Mouse (Mus musculus): Measurements from ENCODE around the gene Cdk20. TPM values are rescaled to one million over a fixed set of nuclear protein-coding genes. Genes with fewer than 3 reads are reported as not detected.

Cdk20 gene
- polyA plus RNA-seq, 1 experiment from 2014 or later, result 9.4 TPM

DNA sequence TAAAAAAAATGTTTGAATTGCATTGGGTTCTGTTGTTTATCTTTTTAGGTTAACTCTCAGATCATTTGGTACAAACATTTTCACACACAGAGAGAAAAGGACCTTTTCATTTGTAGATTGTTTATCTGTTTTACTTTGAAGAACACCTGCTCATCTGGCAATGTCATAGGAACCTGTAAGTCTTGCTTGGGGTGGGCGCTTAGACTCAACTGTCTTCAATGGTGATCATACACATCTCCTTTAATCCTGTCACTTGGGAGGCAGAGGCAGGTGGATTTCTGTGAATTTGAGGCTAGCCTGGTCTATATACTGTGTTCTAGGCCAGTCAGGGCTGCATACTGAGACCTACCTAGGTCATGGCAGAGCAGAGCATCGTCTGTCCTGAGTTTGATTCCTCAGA is 16.5 kb upstream of the Cdk20 start:
- WGBS, result 94% methylated on average over 2 of the region's 2 CpGs
- Histone ChIP-seq H3K36me3 (ENCODE audit: control insufficient read depth, insufficient read depth, low read length) (no peaks in the 10 kb centered on the region), H3K9me3 (ENCODE audit: control insufficient read depth, low read length) (no peaks in the 10 kb centered on the region), H3K9ac (ENCODE audit: low read length) (no peak overlapping the region), H3K4me2 (ENCODE audit: low read depth, low read length, severe bottlenecking) (no peak overlapping the region), H3K27ac (ENCODE audit: low read depth, low read length) (no peak overlapping the region), H3K4me3 (ENCODE audit: low read depth, low read length) (no peak overlapping the region), H3K27me3 (ENCODE audit: control insufficient read depth, insufficient read depth, low read length) (no peaks in the 10 kb centered on the region), H3K4me1 (replicated peaks; ENCODE audit: control insufficient read depth, insufficient read depth, low read length) (no peaks in the 10 kb centered on the region)
- DNase-seq (ENCODE audit: low spot score) (no peak), ATAC-seq (replicated peaks; ENCODE audit: low FRiP score) (no peak)

DNA sequence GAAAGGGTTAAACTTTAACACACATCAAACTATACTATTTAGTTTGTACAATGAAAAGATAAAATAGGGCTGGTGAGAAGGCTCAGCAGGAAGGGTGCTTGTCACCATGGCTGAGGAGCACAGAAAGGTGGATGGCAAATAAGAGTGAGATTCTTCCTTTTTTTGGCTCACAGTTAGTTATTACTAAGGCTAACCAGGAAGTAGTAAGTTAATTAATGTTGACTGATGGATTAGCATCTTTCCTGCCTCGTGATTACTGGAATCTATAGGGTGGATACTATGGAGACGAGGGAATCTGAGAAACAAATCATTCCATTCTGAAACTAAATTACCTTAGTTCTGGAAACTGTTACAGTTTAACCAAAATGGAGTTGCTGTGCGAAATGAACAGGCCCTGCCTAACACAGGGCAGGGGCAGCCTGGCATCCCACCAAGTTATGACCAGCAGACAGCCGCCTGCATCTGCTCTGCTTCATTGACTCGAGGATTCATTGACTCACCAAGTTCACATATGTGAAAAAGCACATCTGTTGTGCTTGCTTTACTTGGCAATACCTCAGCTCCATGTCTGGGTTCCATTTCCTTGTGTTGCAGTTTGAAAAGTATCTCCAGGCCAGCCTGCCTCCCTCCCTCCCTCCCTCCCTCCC is 15.0 kb upstream of the Cdk20 start:
- H3K4me2 ChIP-seq (ENCODE audit: low read depth, low read length, severe bottlenecking), result no peak overlapping the region
- H3K36me3 ChIP-seq (ENCODE audit: control insufficient read depth, insufficient read depth, low read length), result no peaks in the 10 kb centered on the region

GRCm38 (mm10) chr13:64420847-64421246 is 11.3 kb upstream of the Cdk20 start:
- Histone ChIP-seq H3K27ac (ENCODE audit: low read depth, low read length) (no peak overlapping the region), H3K9me3 (ENCODE audit: control insufficient read depth, low read length) (no peaks in the 10 kb centered on the region), H3K4me3 (ENCODE audit: low read depth, low read length) (no peak overlapping the region), H3K9ac (ENCODE audit: low read length) (no peak overlapping the region), H3K36me3 (ENCODE audit: control insufficient read depth, insufficient read depth, low read length) (no peaks in the 10 kb centered on the region), H3K4me2 (ENCODE audit: low read depth, low read length, severe bottlenecking) (no peak overlapping the region), H3K4me1 (replicated peaks; ENCODE audit: control insufficient read depth, insufficient read depth, low read length) (no peaks in the 10 kb centered on the region), H3K27me3 (ENCODE audit: control insufficient read depth, insufficient read depth, low read length) (no peaks in the 10 kb centered on the region)
- DNase-seq (ENCODE audit: low spot score) (no peak), ATAC-seq (replicated peaks; ENCODE audit: low FRiP score) (no peak)
- WGBS, result 89% methylated on average over 1 of the region's 1 CpGs

More for the DNA sequence above, 15.0 kb upstream of the Cdk20 start:
- Histone ChIP-seq H3K9me3 (ENCODE audit: control insufficient read depth, low read length) (no peaks in the 10 kb centered on the region), H3K4me3 (ENCODE audit: low read depth, low read length) (no peak overlapping the region), H3K9ac (ENCODE audit: low read length) (no peak overlapping the region), H3K27me3 (ENCODE audit: control insufficient read depth, insufficient read depth, low read length) (no peaks in the 10 kb centered on the region), H3K4me1 (replicated peaks; ENCODE audit: control insufficient read depth, insufficient read depth, low read length) (no peaks in the 10 kb centered on the region), H3K27ac (ENCODE audit: low read depth, low read length) (no peak overlapping the region)
- no peak for DNase-seq (ENCODE audit: low spot score)
- no peak for ATAC-seq (replicated peaks; ENCODE audit: low FRiP score)
- 77% methylated on average over 5 of the region's 5 CpGs for WGBS

DNA sequence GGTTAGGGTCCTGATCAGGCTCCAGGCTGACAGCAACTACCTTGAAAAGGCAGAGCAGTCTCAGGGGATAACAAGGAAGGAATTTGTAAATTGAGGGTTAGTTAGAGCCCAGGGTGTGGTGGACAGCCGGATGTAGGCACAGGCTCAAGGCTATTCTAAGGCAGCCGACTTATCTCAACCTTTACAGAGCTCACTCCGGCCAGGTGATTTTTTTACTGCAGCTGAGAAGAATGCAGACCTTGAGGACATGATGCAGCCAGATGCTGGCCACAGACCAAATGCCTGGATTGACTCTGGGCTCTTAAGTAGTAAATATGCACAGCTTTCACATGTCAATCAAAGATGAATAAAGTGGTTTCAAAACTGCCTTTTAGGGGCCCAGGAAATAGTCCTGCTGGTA is 10.7 kb upstream of the Cdk20 start:
- no peaks in the 10 kb centered on the region for H3K36me3 ChIP-seq (ENCODE audit: control insufficient read depth, insufficient read depth, low read length)

DNA sequence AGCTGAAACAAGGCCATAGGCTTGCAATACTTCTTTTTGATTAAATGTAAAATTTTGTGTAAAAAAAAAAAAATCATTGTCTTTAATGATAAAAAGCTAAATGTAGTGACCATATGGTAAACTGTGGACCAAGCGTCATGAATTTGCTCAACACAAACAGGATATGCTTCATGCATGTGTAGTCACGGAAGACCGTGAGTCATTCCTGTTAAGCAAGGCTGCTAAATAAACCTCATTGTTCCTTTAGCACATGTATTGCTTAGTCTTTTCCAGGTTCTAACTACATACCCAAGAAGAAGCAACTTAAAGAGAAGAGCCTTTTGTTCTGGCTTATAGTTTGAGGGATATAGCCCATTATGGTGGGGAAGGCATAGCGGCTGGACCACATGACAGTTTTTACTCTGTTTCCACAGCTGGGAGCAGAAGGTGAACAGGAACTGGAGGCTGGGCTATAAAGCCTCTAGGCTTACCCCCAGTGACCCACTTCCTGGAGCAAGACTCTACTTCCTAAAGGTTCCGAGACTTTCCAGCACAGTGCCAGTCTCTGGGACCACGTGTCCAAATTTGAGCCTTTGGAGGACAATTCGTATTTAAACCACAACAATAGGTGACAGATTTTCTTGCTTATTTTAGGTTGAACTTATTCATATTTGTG is 10.0 kb upstream of the Cdk20 start:
- no peak overlapping the region for H3K4me3 ChIP-seq (ENCODE audit: low read depth, low read length)
- no peaks in the 10 kb centered on the region for H3K9me3 ChIP-seq (ENCODE audit: control insufficient read depth, low read length)
- H3K4me2 ChIP-seq (ENCODE audit: low read depth, low read length, severe bottlenecking), result no peak overlapping the region
- ATAC-seq (replicated peaks; ENCODE audit: low FRiP score) (no peak), DNase-seq (ENCODE audit: low spot score) (no peak)
- no peaks in the 10 kb centered on the region for H3K27me3 ChIP-seq (ENCODE audit: control insufficient read depth, insufficient read depth, low read length)
- H3K9ac ChIP-seq (ENCODE audit: low read length), result no peak overlapping the region
- H3K4me1 ChIP-seq (replicated peaks; ENCODE audit: control insufficient read depth, insufficient read depth, low read length), result no peaks in the 10 kb centered on the region
- WGBS, result 90% methylated on average over 7 of the region's 7 CpGs
- H3K36me3 ChIP-seq (ENCODE audit: control insufficient read depth, insufficient read depth, low read length), result no peaks in the 10 kb centered on the region
- H3K27ac ChIP-seq (ENCODE audit: low read depth, low read length), result no peak overlapping the region

More for the DNA sequence above, 10.7 kb upstream of the Cdk20 start:
- Histone ChIP-seq H3K4me3 (ENCODE audit: low read depth, low read length) (no peak overlapping the region), H3K4me2 (ENCODE audit: low read depth, low read length, severe bottlenecking) (no peak overlapping the region), H3K9ac (ENCODE audit: low read length) (no peak overlapping the region), H3K27ac (ENCODE audit: low read depth, low read length) (no peak overlapping the region), H3K27me3 (ENCODE audit: control insufficient read depth, insufficient read depth, low read length) (no peaks in the 10 kb centered on the region), H3K9me3 (ENCODE audit: control insufficient read depth, low read length) (no peaks in the 10 kb centered on the region), H3K4me1 (replicated peaks; ENCODE audit: control insufficient read depth, insufficient read depth, low read length) (no peaks in the 10 kb centered on the region)
- DNase-seq (ENCODE audit: low spot score), result no peak
- 74% methylated on average over 3 of the region's 3 CpGs for WGBS
- no peak for ATAC-seq (replicated peaks; ENCODE audit: low FRiP score)

DNA sequence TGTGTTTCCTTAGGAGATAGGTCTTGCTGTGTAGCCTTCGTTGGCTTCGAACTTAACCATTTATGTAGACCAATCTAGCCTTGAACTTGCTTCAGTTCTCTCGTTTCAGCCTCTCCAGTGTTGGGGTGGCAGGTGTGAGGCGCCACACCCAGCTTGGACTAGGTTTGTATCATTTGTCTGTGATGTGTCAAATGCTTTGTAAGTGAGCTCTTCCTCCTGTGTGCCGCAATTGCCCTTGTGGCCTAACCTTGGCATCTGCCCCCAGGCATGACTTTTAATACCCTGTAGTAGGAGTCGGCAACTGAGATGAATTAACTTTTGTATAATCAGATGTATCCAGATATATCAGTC is 9.5 kb upstream of the Cdk20 start:
- no peak for ATAC-seq (replicated peaks; ENCODE audit: low FRiP score)
- H3K9me3 ChIP-seq (ENCODE audit: control insufficient read depth, low read length), result no peaks in the 10 kb centered on the region

GRCm38 (mm10) chr13:64424347-64424746 is 7.8 kb upstream of the Cdk20 start:
- DNase-seq (ENCODE audit: low spot score) (no peak), ATAC-seq (replicated peaks; ENCODE audit: low FRiP score) (no peak)
- 80% methylated on average over 3 of the region's 3 CpGs for WGBS
- Histone ChIP-seq H3K9ac (ENCODE audit: low read length) (no peak overlapping the region), H3K4me2 (ENCODE audit: low read depth, low read length, severe bottlenecking) (no peak overlapping the region), H3K27me3 (ENCODE audit: control insufficient read depth, insufficient read depth, low read length) (no peaks in the 10 kb centered on the region), H3K27ac (ENCODE audit: low read depth, low read length) (no peak overlapping the region), H3K36me3 (ENCODE audit: control insufficient read depth, insufficient read depth, low read length) (no peaks in the 10 kb centered on the region), H3K4me1 (replicated peaks; ENCODE audit: control insufficient read depth, insufficient read depth, low read length) (no peaks in the 10 kb centered on the region), H3K4me3 (ENCODE audit: low read depth, low read length) (no peak overlapping the region), H3K9me3 (ENCODE audit: control insufficient read depth, low read length) (no peaks in the 10 kb centered on the region)

More for the DNA sequence above, 9.5 kb upstream of the Cdk20 start:
- 89% methylated on average over 6 of the region's 6 CpGs for WGBS
- Histone ChIP-seq H3K4me1 (replicated peaks; ENCODE audit: control insufficient read depth, insufficient read depth, low read length) (no peaks in the 10 kb centered on the region), H3K4me3 (ENCODE audit: low read depth, low read length) (no peak overlapping the region), H3K36me3 (ENCODE audit: control insufficient read depth, insufficient read depth, low read length) (no peaks in the 10 kb centered on the region), H3K27me3 (ENCODE audit: control insufficient read depth, insufficient read depth, low read length) (no peaks in the 10 kb centered on the region), H3K4me2 (ENCODE audit: low read depth, low read length, severe bottlenecking) (no peak overlapping the region), H3K27ac (ENCODE audit: low read depth, low read length) (no peak overlapping the region), H3K9ac (ENCODE audit: low read length) (no peak overlapping the region)
- no peak for DNase-seq (ENCODE audit: low spot score)

DNA sequence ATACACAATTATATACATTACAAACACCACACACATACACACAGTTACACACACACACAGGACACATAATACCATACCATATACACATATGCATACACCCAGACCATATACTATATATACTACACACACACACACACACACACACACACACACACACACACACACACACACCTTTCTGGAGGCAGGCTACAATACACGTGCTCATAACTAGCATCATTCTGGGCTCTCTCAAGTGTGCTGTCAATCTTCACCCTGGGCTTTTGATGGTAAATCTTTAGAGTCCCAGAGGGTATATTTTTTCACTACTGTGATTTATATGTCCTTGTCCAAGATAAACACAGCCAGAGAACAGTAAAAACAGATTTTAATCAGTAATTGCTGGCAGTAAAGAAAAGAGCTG is 6.8 kb upstream of the Cdk20 start:
- 76% methylated on average over 1 of the region's 1 CpGs for WGBS
- Histone ChIP-seq H3K27ac (ENCODE audit: low read depth, low read length) (no peak overlapping the region), H3K4me3 (ENCODE audit: low read depth, low read length) (no peak overlapping the region), H3K4me1 (replicated peaks; ENCODE audit: control insufficient read depth, insufficient read depth, low read length) (no peaks in the 10 kb centered on the region), H3K4me2 (ENCODE audit: low read depth, low read length, severe bottlenecking) (no peak overlapping the region), H3K9ac (ENCODE audit: low read length) (no peak overlapping the region), H3K9me3 (ENCODE audit: control insufficient read depth, low read length) (no peaks in the 10 kb centered on the region), H3K27me3 (ENCODE audit: control insufficient read depth, insufficient read depth, low read length) (no peaks in the 10 kb centered on the region), H3K36me3 (ENCODE audit: control insufficient read depth, insufficient read depth, low read length) (no peaks in the 10 kb centered on the region)
- ATAC-seq (replicated peaks; ENCODE audit: low FRiP score), result no peak
- DNase-seq (ENCODE audit: low spot score), result no peak

DNA sequence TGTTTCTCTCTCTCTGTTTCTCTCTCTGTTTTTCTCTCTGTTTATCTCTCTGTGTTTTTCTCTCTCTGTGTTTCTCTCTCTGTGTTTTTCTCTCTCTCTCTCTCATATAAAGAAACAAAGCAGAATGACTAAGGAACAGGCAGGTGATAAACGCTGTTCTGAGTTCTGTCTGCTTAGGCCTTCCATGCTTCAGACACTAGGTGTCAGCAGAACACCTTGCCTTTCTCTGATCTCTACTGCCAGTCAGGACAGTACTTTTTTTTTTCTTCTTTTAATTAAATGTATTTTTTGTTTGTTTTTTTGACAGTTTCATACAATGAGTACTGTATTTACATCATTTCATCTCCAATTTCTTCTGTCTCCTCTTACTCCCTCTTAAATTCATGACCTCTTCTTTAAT is 2.8 kb upstream of the Cdk20 start:
- no peaks in the 10 kb centered on the region for H3K36me3 ChIP-seq (ENCODE audit: control insufficient read depth, insufficient read depth, low read length)
- DNase-seq (ENCODE audit: low spot score), result no peak
- H3K9ac ChIP-seq (ENCODE audit: low read length), result no peak overlapping the region
- WGBS, result 14% methylated on average over 1 of the region's 1 CpGs
- 0 out of 2 replicates have a peak, but pooled peaks cover 7% of the 10 kb centered on the region for H3K4me1 ChIP-seq (replicated peaks; ENCODE audit: control insufficient read depth, insufficient read depth, low read length)
- H3K9me3 ChIP-seq (ENCODE audit: control insufficient read depth, low read length), result no peaks in the 10 kb centered on the region
- no peak overlapping the region for H3K4me2 ChIP-seq (ENCODE audit: low read depth, low read length, severe bottlenecking)
- H3K27me3 ChIP-seq (ENCODE audit: control insufficient read depth, insufficient read depth, low read length), result no peaks in the 10 kb centered on the region
- no peak for ATAC-seq (replicated peaks; ENCODE audit: low FRiP score)
- H3K4me3 ChIP-seq (ENCODE audit: low read depth, low read length), result no peak overlapping the region
- no peak overlapping the region for H3K27ac ChIP-seq (ENCODE audit: low read depth, low read length)
